Mouse (Mus musculus) MEL (cell line): Measurements from ENCODE around the gene Sipa1l1. TPM values are rescaled to one million over a fixed set of nuclear protein-coding genes. Genes with fewer than 3 reads are reported as not detected.

ENCODE experiments used
- DNase-seq: peaks from one replicate; pipeline ENCODE4 v3.0.0; 2011; ENCODE audit warnings: low read depth, low spot score
- H3K27ac ChIP-seq: 2 replicates; pipeline ENCODE4 v1.5.1; 2012; ENCODE audit warnings: low read depth, mild to moderate bottlenecking, control low read depth, low read length, moderate library complexity; ENCODE audit not compliant: control insufficient read depth
- H3K27me3 ChIP-seq, 2 experiments: fragments of 150-350 bp in 1 of 2; sonication (generic) in 1 of 2; 2 replicates each; pipeline ENCODE4 v1.6.1; 2012; ENCODE audit warnings: low read length in 2 of 2, mild to moderate bottlenecking in 2 of 2, improper control_type of control experiment in 1 of 2, moderate library complexity in 1 of 2; ENCODE audit not compliant: insufficient read depth in 2 of 2, control insufficient read depth in 1 of 2
- H3K36me3 ChIP-seq, 2 experiments: 2 replicates each; pipeline ENCODE4 v1.6.1; 2012 to 2014; ENCODE audit warnings: low read length in 2 of 2, improper control_type of control experiment in 1 of 2, inconsistent platforms in 1 of 2, mild to moderate bottlenecking in 1 of 2; ENCODE audit not compliant: insufficient read depth in 2 of 2, control insufficient read depth in 1 of 2
- H3K4me1 ChIP-seq, 2 experiments: fragments of 150-350 bp in 1 of 2; sonication (generic) in 1 of 2; 2 replicates each; pipeline ENCODE4 v1.6.1; 2012; ENCODE audit warnings: low read length in 2 of 2, improper control_type of control experiment in 1 of 2, mild to moderate bottlenecking in 1 of 2; ENCODE audit not compliant: insufficient read depth in 2 of 2, control insufficient read depth in 1 of 2
- H3K4me3 ChIP-seq, 2 experiments: fragments of 150-350 bp in 1 of 2; sonication (generic) in 1 of 2; 2 replicates each; pipeline ENCODE4 v1.5.1; 2012; ENCODE audit warnings: low read depth in 2 of 2, low read length in 2 of 2, mild to moderate bottlenecking in 2 of 2, moderate library complexity in 2 of 2, control low read depth in 1 of 2, improper control_type of control experiment in 1 of 2; ENCODE audit not compliant: control insufficient read depth in 1 of 2, insufficient read depth in 1 of 2
- H3K79me2 ChIP-seq: 2 replicates; pipeline ENCODE4 v1.6.1; 2012; ENCODE audit warnings: mild to moderate bottlenecking, low read length, moderate library complexity; ENCODE audit not compliant: control insufficient read depth, poor library complexity, insufficient read depth
- H3K9ac ChIP-seq: 2 replicates; pipeline ENCODE4 v1.6.1; 2012; ENCODE audit warnings: low read depth, mild to moderate bottlenecking, control low read depth, low read length, moderate library complexity; ENCODE audit not compliant: control insufficient read depth, poor library complexity, severe bottlenecking
- H3K9me3 ChIP-seq: fragments of 150-350 bp; sonication (generic); replicated peaks from 2 replicates; pipeline ENCODE4 v1.6.1; 2012; ENCODE audit warnings: mild to moderate bottlenecking, low read length, improper control_type of control experiment, moderate library complexity; ENCODE audit not compliant: insufficient read depth
- BHLHE40 ChIP-seq: IDR thresholded peaks from 2 replicates; pipeline ENCODE4 v1.6.1; 2012; ENCODE audit warnings: low read depth, mild to moderate bottlenecking, inconsistent platforms, low read length, improper control_type of control experiment, borderline replicate concordance
- CHD2 ChIP-seq: IDR thresholded peaks from 2 replicates; pipeline ENCODE4 v1.6.1; 2011; ENCODE audit warnings: low read length, improper control_type of control experiment
- CTCF ChIP-seq, 3 experiments: IDR thresholded peaks in 2 of 3; conservative IDR thresholded peaks in 1 of 3; 2 replicates each; pipeline ENCODE4 v1.5.1; 2011 to 2012; ENCODE audit warnings: low read length in 3 of 3, low read depth in 2 of 3, mild to moderate bottlenecking in 2 of 3, improper control_type of control experiment in 1 of 3, inconsistent platforms in 1 of 3, mixed read lengths in 1 of 3, moderate library complexity in 1 of 3; ENCODE audit not compliant: control insufficient read depth in 1 of 3, insufficient read depth in 1 of 3, poor library complexity in 1 of 3, severe bottlenecking in 1 of 3
- GATA1 ChIP-seq: IDR thresholded peaks from 2 replicates; pipeline ENCODE4 v1.6.1; 2011; ENCODE audit warnings: low read depth, low read length, improper control_type of control experiment
- HCFC1 ChIP-seq: IDR thresholded peaks from 2 replicates; pipeline ENCODE4 v1.6.1; 2012; ENCODE audit warnings: low read depth, mild to moderate bottlenecking, inconsistent platforms, low read length, improper control_type of control experiment, moderate library complexity
- KAT2A ChIP-seq: conservative IDR thresholded peaks from 2 replicates; pipeline ENCODE4 v1.6.1; 2012; ENCODE audit warnings: low read depth, low read length, improper control_type of control experiment, inconsistent platforms
- MAFK ChIP-seq: IDR thresholded peaks from 2 replicates; pipeline ENCODE4 v1.6.1; 2011; ENCODE audit warnings: low read depth, mild to moderate bottlenecking, low read length, improper control_type of control experiment, borderline replicate concordance
- MAZ ChIP-seq: IDR thresholded peaks from 2 replicates; pipeline ENCODE4 v1.6.1; 2012; ENCODE audit warnings: low read depth, mild to moderate bottlenecking, inconsistent platforms, low read length, improper control_type of control experiment
- MEF2A ChIP-seq: IDR thresholded peaks from 2 replicates; pipeline ENCODE4 v1.6.1; 2014; ENCODE audit warnings: low read depth, mild to moderate bottlenecking, inconsistent platforms, low read length, improper control_type of control experiment; ENCODE audit not compliant: poor library complexity, insufficient replicate concordance, severe bottlenecking; ENCODE audit errors: extremely low read depth
- MYB ChIP-seq: IDR thresholded peaks from 2 replicates; pipeline ENCODE4 v1.6.1; 2011; ENCODE audit warnings: mild to moderate bottlenecking, low read depth, low read length, improper control_type of control experiment
- NRF1 ChIP-seq: IDR thresholded peaks from 2 replicates; pipeline ENCODE4 v1.6.1; 2014; ENCODE audit warnings: low read depth, mild to moderate bottlenecking, inconsistent platforms, low read length, improper control_type of control experiment, moderate library complexity; ENCODE audit not compliant: poor library complexity, insufficient read depth, severe bottlenecking
- POLR2A ChIP-seq, 2 experiments: IDR thresholded peaks; 2 replicates each; pipeline ENCODE4 v1.6.1; 2011 to 2012; ENCODE audit warnings: low read length in 2 of 2, mild to moderate bottlenecking in 2 of 2, control low read depth in 1 of 2, improper control_type of control experiment in 1 of 2, low read depth in 1 of 2, moderate library complexity in 1 of 2; ENCODE audit not compliant: control insufficient read depth in 1 of 2, insufficient read depth in 1 of 2, poor library complexity in 1 of 2
- RAD21 ChIP-seq: IDR thresholded peaks from 2 replicates; pipeline ENCODE4 v1.6.1; 2011; ENCODE audit warnings: mild to moderate bottlenecking, low read depth, low read length, improper control_type of control experiment
- RCOR1 ChIP-seq: IDR thresholded peaks from 2 replicates; pipeline ENCODE4 v1.6.1; 2012; ENCODE audit warnings: low read depth, mild to moderate bottlenecking, inconsistent platforms, low read length, improper control_type of control experiment
- ZC3H11A ChIP-seq: IDR thresholded peaks from 2 replicates; pipeline ENCODE4 v1.6.1; 2012; ENCODE audit warnings: low read depth, mild to moderate bottlenecking, inconsistent platforms, low read length, improper control_type of control experiment
- ZKSCAN1 ChIP-seq: IDR thresholded peaks from 2 replicates; pipeline ENCODE4 v1.6.1; 2012; ENCODE audit warnings: low read depth, mild to moderate bottlenecking, inconsistent platforms, low read length, improper control_type of control experiment, moderate library complexity
- ZMIZ1 ChIP-seq: IDR thresholded peaks from 2 replicates; pipeline ENCODE4 v1.6.1; 2012; ENCODE audit warnings: low read depth, mild to moderate bottlenecking, inconsistent platforms, low read length, improper control_type of control experiment, moderate library complexity
- ZNF384 ChIP-seq: IDR thresholded peaks from 2 replicates; pipeline ENCODE4 v1.6.1; 2012; ENCODE audit warnings: low read depth, mild to moderate bottlenecking, inconsistent platforms, low read length, improper control_type of control experiment
- polyA plus RNA-seq, 2 experiments: library from polyadenylated mRNA; stranded (reverse) in 1 of 2; unstranded in 1 of 2; fragments of >175 nt in 1 of 2; fragments of >200 nt in 1 of 2; gene quantifications; 2 replicates each; pipeline versions ENCODE4 v1.2.1 to v1.2.4; 2012; ENCODE audit warnings: low replicate concordance in 2 of 2, low read depth in 1 of 2; ENCODE audit not compliant: insufficient read length in 2 of 2, insufficient read depth in 1 of 2, missing spikeins in 1 of 2
- total RNA-seq: library from RNA; depleted of rRNA; stranded (reverse); fragments of 300-350 nt; gene quantifications from 2 replicates; pipeline ENCODE4 v1.2.3, GENCODE M21; 2012

The Sipa1l1 gene
- total and polyA plus RNA-seq, 3 experiments = 18.1 to 42.7 (median 19.3) TPM

- TF ChIP-seq ZNF384 (no peak), CHD2 (no peak), MEF2A (no peak), ZKSCAN1 (no peak), CTCF (IDR thresholded peaks at IDR 0.05 in 2 of 3, conservative IDR thresholded peaks at IDR 0.05 in 1 of 3; ENCODE audit: control insufficient read depth in 1 of 3, insufficient read depth in 1 of 3, low read depth in 2 of 3, low read length in 3 of 3, poor library complexity in 1 of 3, severe bottlenecking in 1 of 3) (no peak), HCFC1 (no peak), MYB (no peak), RCOR1 (no peak), RAD21 (no peak), NRF1 (no peak)
- TF ChIP-seq, all 39 proteins: peak for 0
- Histone ChIP-seq H3K27me3 (no peaks in the 10 kb centered on the region), H3K4me1 (0 out of 4 replicates have a peak, but pooled peaks cover 0 to 2% of the 10 kb centered on the region in 2 experiments), H3K9me3 (no peaks in the 10 kb centered on the region), H3K36me3 (peaks cover 0 to 2% of the 10 kb centered on the region in 2 experiments; a peak in 1 of 4 replicates), H3K27ac (no peak overlapping the region), H3K79me2 (no peaks in the 10 kb centered on the region), H3K4me3 (no peak overlapping the region), H3K9ac (no peak overlapping the region)
- DNase-seq = no peak
Observed at GRCm38 (mm10) chr12:82297196-82297595, 128.1 kb downstream of the Sipa1l1 start.

GRCm38 (mm10) chr12:82298662-82299460, 129.7 kb downstream of the Sipa1l1 start:
- Histone ChIP-seq H3K9me3 (no peaks in the 10 kb centered on the region), H3K9ac (no peak overlapping the region), H3K27me3 (no peaks in the 10 kb centered on the region), H3K4me1 (0 out of 4 replicates have a peak, but pooled peaks cover 0 to 2% of the 10 kb centered on the region in 2 experiments), H3K79me2 (no peaks in the 10 kb centered on the region), H3K27ac (no peak overlapping the region), H3K36me3 (peaks cover 0 to 4% of the 10 kb centered on the region in 2 experiments; a peak in 2 of 4 replicates), H3K4me3 (no peak overlapping the region)
- DNase-seq = no peak
- no peak for TF ChIP-seq MAFK
- TF ChIP-seq RAD21 = no peak
- TF ChIP-seq BHLHE40 = no peak
- TF ChIP-seq MAZ = no peak
- no peak for TF ChIP-seq GATA1
- no peak for TF ChIP-seq ZMIZ1
- TF ChIP-seq ZC3H11A = no peak
- TF ChIP-seq POLR2A (IDR thresholded peaks at IDR 0.05; ENCODE audit: control insufficient read depth in 1 of 2, insufficient read depth in 1 of 2, low read depth in 1 of 2, low read length in 2 of 2, poor library complexity in 1 of 2) = no peak
- TF ChIP-seq KAT2A = no peak
